Mouse (Mus musculus): ENCODE measurements at regions not wholly inside any gene's neighbourhood (a gene's known extent, or its start where the extent isn't known, plus 50 kb on each side); places are given as distances from the start of the nearest gene placed in this dataset.
"Not testable (repeated sequence)": the region's sequence is repeated elsewhere in the genome, so short reads cannot be mapped to it uniquely, and the experiment has no call there.

DNA sequence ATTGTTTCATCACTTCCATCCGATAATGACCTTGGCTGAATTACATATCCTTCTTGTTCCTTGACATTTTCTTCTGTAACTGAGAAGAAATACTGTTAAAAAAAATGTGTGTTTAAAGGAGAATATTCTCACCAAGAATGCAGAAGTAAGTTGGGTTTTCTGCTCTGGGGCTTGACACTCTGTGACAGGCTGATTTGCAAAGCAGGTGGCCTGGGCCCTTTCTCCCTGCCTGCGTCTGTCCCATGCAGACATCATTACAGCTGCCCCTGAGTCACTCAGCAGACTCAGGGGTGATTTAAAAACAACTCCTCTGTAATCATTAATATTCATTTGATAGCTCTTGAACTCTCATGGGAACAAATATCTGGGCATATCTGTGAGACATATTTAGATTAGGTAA lies 229.4 kb upstream of the Synpr start:
- DNase-seq (ENCODE audit: low spot score in 2 of 2) = no peak

- DNase-seq (ENCODE audit: low spot score in 2 of 2) = not testable (repeated sequence)
Observed at GRCm38 (mm10) chr14:13042536-13042935, 219.7 kb upstream of the Cadps start.

GRCm38 (mm10) chr14:13041741-13042140 lies 218.9 kb upstream of the Cadps start:
- no peak for DNase-seq (ENCODE audit: low spot score in 2 of 2)

DNA sequence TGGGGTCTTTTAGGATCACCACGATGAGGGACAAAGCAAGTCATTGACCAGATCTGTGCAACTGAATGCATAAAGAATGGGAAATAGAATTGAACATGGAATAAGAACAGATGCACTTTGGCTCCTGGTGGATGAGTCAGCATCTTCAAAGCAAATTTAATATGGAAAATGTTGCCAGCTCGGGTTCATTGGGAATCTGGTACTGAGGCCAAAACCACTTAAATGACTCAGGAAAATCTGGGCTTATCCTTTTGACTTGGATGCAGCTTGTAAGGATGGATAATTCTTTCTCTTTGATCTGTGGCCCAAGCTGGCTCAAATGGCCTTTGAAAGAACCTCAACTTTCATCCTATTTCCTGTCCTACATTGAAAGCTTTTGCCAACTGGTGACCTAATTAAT lies 217.3 kb upstream of the Cadps start:
- DNase-seq (ENCODE audit: low spot score in 2 of 2) = no peak

DNA sequence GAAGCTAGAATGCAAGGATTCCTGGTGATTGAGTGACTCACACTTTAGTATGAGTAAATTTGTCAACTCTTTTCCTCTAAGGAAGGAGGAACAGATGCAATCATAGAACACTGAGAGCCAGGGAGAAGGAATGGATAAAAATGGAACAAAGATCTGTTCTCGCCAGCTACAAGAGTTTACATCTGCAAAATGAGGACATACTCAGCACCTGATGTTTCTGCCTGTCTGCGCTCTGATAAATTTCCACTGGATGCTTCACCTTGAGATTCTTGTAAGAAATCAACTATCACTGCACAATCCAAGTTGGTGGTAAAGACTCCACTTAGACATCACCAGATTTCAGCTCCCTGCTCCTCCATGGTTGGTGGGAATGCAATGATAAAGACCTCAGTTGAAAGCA lies 214.5 kb upstream of the Cadps start:
- DNase-seq (ENCODE audit: low spot score in 2 of 2) = peak; percentile 26 to 54

GRCm38 (mm10) chr14:13029794-13030193 lies 206.9 kb upstream of the Cadps start:
- DNase-seq (ENCODE audit: low spot score in 2 of 2) = no peak

DNA sequence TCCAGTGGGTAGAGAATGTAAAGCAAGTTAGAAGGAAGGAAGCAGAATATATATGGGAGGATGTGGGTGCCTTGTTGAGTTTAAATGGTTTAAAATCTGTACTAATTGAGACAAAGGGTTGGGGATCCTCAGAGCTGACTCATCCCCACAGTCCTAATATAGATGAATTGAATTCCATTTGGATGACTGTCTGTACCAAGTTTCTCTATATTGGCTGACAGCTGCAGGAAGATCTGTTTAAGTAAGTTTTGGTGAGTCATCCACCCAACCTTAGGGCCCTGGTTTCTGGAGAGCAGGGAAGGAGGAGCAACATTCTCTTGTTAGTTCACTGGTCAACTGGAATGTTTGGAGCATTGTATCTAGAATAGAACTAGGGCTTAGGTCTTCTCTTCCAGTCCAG lies 199.9 kb upstream of the Cadps start:
- DNase-seq (ENCODE audit: low spot score in 2 of 2) = peak; percentile 20 to 26

GRCm38 (mm10) chr14:13011099-13011498 lies 188.2 kb upstream of the Cadps start:
- no peak for DNase-seq (ENCODE audit: low spot score in 2 of 2)

DNA sequence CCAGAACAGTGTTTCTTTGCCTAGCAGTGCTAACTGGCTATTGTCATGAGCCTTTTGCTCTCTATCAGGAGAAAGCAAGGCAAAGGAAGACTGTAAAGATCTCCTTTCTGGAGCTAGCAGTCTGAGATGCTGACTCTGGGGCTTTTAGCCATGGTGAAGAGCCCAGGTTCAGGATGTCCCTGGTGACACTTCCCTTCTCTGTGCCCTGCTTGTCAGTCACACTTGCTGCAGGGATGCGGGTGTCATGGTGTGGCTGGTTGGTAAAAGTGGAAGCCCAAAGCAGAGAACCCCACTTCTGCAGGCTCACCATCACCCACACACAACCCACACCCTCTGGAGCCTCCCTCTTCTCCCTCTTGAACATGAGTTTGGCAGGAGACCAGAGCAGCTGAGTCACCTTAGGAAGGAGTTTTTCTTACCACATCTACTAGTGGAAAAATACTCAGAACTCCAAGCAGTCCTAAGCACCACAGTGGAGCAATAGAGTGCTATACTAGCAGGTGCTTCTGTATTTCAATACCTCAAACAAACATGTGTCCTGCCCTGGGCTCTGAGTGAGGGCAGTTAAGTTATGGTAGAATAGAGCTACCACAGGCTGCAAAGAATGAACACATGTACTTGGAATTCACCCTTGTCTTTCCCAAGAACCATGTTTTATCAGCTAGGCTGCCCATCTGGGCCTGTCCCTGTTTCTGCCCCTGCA lies 178.3 kb upstream of the Cadps start:
- peak; percentile 88 for DNase-seq (ENCODE audit: low spot score in 2 of 2)

- DNase-seq (ENCODE audit: low spot score in 2 of 2) = no peak
Observed at GRCm38 (mm10) chr14:12979416-12979815, 156.5 kb upstream of the Cadps start.

DNA sequence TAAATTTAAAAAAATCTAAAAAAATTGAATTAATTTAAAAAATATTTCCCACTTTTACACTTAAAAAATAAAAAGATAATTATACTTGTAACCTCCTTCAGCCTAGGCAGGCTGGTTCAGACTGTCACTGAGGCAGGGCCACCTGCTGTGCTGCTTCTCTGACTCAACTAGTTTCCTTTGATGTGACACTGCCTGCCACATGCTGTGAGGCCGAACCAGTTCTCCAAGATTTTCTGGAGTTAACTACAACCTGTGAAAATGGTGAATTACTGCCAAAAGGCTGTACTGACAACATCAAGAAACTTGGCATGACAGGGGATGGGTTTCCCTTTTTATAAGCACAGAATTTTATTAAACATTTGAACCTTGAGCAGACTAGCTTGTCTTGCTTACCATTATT lies 143.6 kb upstream of the Cadps start:
- no peak for DNase-seq (ENCODE audit: low spot score in 2 of 2)

GRCm38 (mm10) chr14:12957896-12958295 lies 135.0 kb upstream of the Cadps start:
- not testable (repeated sequence) for DNase-seq (ENCODE audit: low spot score in 2 of 2)

DNA sequence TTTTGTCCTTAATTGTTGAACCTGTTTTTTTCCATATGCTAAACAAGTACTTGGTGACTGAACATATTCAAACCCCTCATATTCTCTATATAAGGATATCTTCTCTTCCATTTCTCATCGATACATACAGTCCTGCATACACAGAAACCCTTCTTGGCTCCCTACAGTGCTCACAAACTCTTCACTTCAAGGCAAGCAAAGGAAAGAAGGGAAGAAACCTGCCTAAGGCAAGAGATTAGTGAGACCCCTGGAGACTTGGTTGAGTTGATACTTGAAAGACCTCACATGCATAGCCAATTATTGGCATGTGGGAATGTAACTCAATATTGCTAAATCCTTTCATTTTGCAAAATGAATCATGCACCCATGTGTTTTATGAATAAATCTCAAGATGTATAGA lies 128.0 kb upstream of the Cadps start:
- DNase-seq (ENCODE audit: low spot score in 2 of 2) = no peak

DNA sequence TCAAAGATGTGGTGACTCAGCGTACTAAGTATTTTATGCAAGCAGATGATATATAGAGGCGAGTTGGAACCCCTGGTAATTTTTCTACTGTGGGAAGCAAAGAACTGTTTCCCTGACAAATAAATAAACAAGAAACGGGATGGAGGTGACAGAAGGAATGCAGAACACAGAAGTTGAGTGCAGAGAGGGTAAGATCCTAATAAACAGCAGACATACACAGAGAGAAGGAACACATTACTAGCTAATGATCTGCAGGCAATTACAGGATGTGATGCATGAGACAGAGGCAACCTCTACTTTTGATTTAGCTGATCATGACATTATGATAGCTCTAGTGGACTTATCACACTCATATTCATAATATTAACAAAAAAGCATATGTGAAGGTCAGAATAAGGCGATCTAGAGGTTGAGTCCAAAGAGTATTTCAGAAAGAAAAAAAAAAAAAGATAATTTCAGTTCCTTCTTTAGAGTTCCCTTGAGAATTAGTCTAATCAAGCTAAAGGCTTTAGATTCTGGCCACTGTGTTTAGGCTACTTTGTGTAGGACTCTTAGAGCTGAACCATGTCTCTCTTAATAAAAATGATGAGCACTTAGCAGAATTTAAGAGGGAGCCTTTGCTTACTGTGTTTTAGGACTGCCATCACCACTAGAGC lies 115.9 kb upstream of the Cadps start:
- DNase-seq (ENCODE audit: low spot score in 2 of 2) = no peak

DNA sequence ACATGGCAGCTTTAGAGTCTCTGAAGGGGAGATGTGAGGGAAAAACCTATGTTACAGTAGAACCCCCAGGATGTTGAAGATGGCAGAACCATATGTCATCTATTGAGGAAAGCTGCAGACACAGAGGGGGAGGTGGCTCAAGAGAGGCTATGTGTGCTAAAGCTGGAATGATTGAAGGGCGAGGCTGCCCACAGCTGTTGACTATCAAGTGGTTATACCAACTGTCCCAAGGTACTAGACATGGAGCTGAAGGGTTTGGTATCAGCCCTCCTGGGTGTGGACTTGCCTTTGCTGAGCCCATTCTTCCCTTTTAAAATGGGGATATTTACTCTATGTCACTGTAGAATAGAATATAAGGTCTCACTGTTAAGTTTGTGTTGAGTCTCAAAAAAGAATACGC lies 113.5 kb upstream of the Cadps start:
- DNase-seq (ENCODE audit: low spot score in 2 of 2) = no peak

- peak in 1 of 2 experiments; percentile 4 for DNase-seq (ENCODE audit: low spot score in 2 of 2)
Observed at GRCm38 (mm10) chr14:12931668-12932384, 108.9 kb upstream of the Cadps start.

- DNase-seq (ENCODE audit: low spot score in 2 of 2) = peak in 1 of 2 experiments; percentile 14
Observed at GRCm38 (mm10) chr14:12923617-12924016, 100.7 kb upstream of the Cadps start.

- DNase-seq (ENCODE audit: low spot score in 2 of 2) = no peak
Observed at GRCm38 (mm10) chr14:12915431-12915830, 92.6 kb upstream of the Cadps start.

DNA sequence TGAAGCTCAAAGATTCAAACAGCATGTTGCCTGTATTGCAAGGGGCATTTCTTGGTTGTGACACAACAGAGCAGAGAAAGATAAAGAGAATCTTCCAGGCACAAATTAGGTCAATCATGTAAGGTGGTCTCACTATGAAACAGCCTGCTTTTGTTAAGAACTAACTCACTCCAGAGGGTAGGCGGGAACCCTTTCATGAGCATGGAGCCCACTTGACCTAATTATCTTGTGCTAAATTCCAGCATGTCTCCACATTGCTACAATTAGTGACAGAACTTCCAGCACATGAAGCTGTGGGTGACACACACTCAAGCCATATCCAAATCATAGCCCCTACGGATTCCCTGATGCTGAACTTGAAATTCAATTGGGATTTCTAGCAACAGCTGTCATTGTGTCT lies 91.1 kb upstream of the Cadps start:
- no peak for DNase-seq (ENCODE audit: low spot score in 2 of 2)

GRCm38 (mm10) chr14:12913421-12913820 lies 90.5 kb upstream of the Cadps start:
- DNase-seq (ENCODE audit: low spot score in 2 of 2) = no peak

GRCm38 (mm10) chr14:12877337-12877662 lies 54.4 kb upstream of the Cadps start:
- no peak for DNase-seq (ENCODE audit: low spot score in 2 of 2)

GRCm38 (mm10) chr14:12876417-12877336 lies 53.8 kb upstream of the Cadps start:
- peak; percentile 3 to 9 for DNase-seq (ENCODE audit: low spot score in 2 of 2)

All from right cerebral cortex, adult 2 months (tissue).